Mouse (Mus musculus) midbrain, embryonic 14.5 days (tissue): ENCODE results near the gene Epas1. TPM values are rescaled to one million over a fixed set of nuclear protein-coding genes. Genes with fewer than 3 reads are reported as not detected.

Experiments used
- ATAC-seq: fragments of 200-750 bp; cut with Nextera tagmentation; 2 replicates; pipeline ENCODE4 v1.8.0; 2017; ENCODE audit warnings: moderate number of reproducible peaks, moderate library complexity; ENCODE audit not compliant: low FRiP score, low TSS enrichment
- DNase-seq: peaks from one replicate; pipeline ENCODE4 v3.0.0-alpha.2; 2015
- H3K27ac ChIP-seq: fragments of 300-500 bp; sonication (generic); replicated peaks from 2 replicates; pipeline ENCODE4 v1.5.1; 2014; ENCODE audit warnings: mild to moderate bottlenecking, low read depth, low read length, moderate library complexity
- H3K27me3 ChIP-seq: fragments of 300-500 bp; sonication (generic); 2 replicates; pipeline ENCODE4 v1.6.1; 2014; ENCODE audit warnings: low read length, control low read depth, mixed read lengths; ENCODE audit not compliant: control insufficient read depth, insufficient read depth
- H3K36me3 ChIP-seq: fragments of 300-500 bp; sonication (generic); 2 replicates; pipeline ENCODE4 v1.6.1; 2014; ENCODE audit warnings: low read length, control low read depth; ENCODE audit not compliant: control insufficient read depth, insufficient read depth
- H3K4me1 ChIP-seq: fragments of 300-500 bp; sonication (generic); 2 replicates; pipeline ENCODE4 v1.6.1; 2014; ENCODE audit warnings: mild to moderate bottlenecking, antibody characterized with exemption, low read length, control low read depth; ENCODE audit not compliant: control insufficient read depth, insufficient read depth
- H3K4me2 ChIP-seq: fragments of 300-500 bp; sonication (generic); 2 replicates; pipeline ENCODE4 v1.6.1; 2014; ENCODE audit warnings: mild to moderate bottlenecking, low read length, moderate library complexity
- H3K4me3 ChIP-seq: fragments of 300-500 bp; sonication (generic); replicated peaks from 2 replicates; pipeline ENCODE4 v1.5.1; 2014; ENCODE audit warnings: low read depth, low read length
- H3K9ac ChIP-seq: fragments of 300-500 bp; sonication (generic); replicated peaks from 2 replicates; pipeline ENCODE4 v1.6.1; 2014; ENCODE audit warnings: mild to moderate bottlenecking, low read length, moderate library complexity
- H3K9me3 ChIP-seq: fragments of 300-500 bp; sonication (generic); 2 replicates; pipeline ENCODE4 v1.6.1; 2016; ENCODE audit warnings: low read length, control low read depth, mixed read lengths; ENCODE audit not compliant: control insufficient read depth
- WGBS: fragments of 180-500 bp; shearing (Covaris S2); extraction: QIAGEN DNeasy Blood & Tissue Kit; methylation state at CpG from one replicate; pipeline ENCODE4 v1.1.7; 2014; 5-methylcytosine and 5-hydroxymethylcytosine counted together
- polyA plus RNA-seq: library from polyadenylated mRNA; unstranded; fragments of >200 nt; fragmentation: Nextera tagmentation; extraction: Ambion mirVana; gene quantifications from 2 replicates; pipeline ENCODE4 v1.2.1, GENCODE M21; 2014

The Epas1 gene
- polyA plus RNA-seq, 1 experiment from 2014 or later: 9.8 TPM

DNA sequence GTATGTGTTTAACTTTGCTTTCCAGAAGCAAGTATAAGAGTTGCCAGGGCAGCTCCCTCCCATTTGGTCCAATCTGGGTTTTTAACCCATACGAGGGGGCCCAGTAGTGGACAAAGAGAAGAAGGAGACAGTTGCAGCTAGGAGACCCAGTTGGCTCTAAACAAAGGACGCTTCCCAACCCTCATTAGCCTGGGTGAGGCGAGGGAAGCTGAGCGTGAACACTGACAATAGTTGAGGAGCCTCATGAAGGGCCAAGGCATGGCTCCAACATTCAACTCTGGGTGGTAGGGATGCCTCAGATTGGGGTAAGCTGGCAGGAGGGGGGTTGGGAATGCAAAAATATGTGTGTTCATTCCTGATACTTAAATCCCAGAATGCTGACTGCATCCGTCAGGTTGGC, 85.8 kb downstream of the Epas1 start:
- DNase-seq: no peak
- no peak for ATAC-seq
- Histone ChIP-seq H3K4me1 (no peaks in the 10 kb centered on the region), H3K9me3 (no peaks in the 10 kb centered on the region), H3K27ac (no peak overlapping the region), H3K9ac (no peak overlapping the region), H3K36me3 (no peaks in the 10 kb centered on the region), H3K4me2 (no peak overlapping the region), H3K27me3 (no peaks in the 10 kb centered on the region), H3K4me3 (no peak overlapping the region)
- WGBS: 63% methylated on average over 5 of the region's 5 CpGs

GRCm38 (mm10) chr17:86850700-86851337, 97.3 kb downstream of the Epas1 start:
- H3K4me1 ChIP-seq: no peaks in the 10 kb centered on the region
- ATAC-seq (no peak), DNase-seq (no peak)
- no peaks in the 10 kb centered on the region for H3K36me3 ChIP-seq
- 73% methylated on average over 9 of the region's 9 CpGs for WGBS
- H3K4me3 ChIP-seq: no peak overlapping the region
- no peak overlapping the region for H3K4me2 ChIP-seq
- H3K9me3 ChIP-seq: no peaks in the 10 kb centered on the region
- no peaks in the 10 kb centered on the region for H3K27me3 ChIP-seq
- H3K27ac ChIP-seq: no peak overlapping the region
- H3K9ac ChIP-seq: no peak overlapping the region

DNA sequence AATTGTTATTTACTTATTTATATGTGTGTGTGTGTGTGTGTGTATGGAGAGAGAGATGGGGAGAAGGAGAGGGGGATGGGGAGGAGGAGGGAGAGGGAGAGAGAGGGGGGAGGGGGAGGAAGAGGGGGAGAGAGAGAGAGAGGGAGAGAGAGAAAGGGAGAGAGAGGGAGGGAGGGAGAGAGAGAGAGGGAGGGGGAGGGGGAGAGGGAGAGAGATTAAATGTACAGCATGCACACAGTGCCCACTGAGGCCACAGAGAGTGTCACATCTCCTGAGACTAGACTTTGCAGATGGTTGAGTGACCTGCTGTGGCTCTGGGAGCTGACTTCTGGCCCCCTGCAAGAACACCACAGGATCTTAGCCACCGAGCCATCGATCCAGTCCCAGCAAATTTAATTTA, 98.3 kb downstream of the Epas1 start:
- Histone ChIP-seq H3K9ac (no peak overlapping the region), H3K4me3 (no peak overlapping the region), H3K27me3 (no peaks in the 10 kb centered on the region), H3K4me2 (no peak overlapping the region), H3K27ac (no peak overlapping the region), H3K4me1 (no peaks in the 10 kb centered on the region), H3K9me3 (no peaks in the 10 kb centered on the region), H3K36me3 (no peaks in the 10 kb centered on the region)
- 84% methylated on average over 2 of the region's 2 CpGs for WGBS
- no peak for ATAC-seq
- DNase-seq: no peak

- 73% methylated on average over 13 of the region's 13 CpGs for WGBS
- Histone ChIP-seq H3K9me3 (no peaks in the 10 kb centered on the region), H3K36me3 (no peaks in the 10 kb centered on the region), H3K27ac (no peak overlapping the region), H3K4me3 (no peak overlapping the region), H3K4me2 (no peak overlapping the region), H3K4me1 (no peaks in the 10 kb centered on the region), H3K27me3 (no peaks in the 10 kb centered on the region), H3K9ac (no peak overlapping the region)
- ATAC-seq (no peak), DNase-seq (no peak)
Measured at GRCm38 (mm10) chr17:86852591-86853031, 99.1 kb downstream of the Epas1 start.

- H3K4me3 ChIP-seq: no peak overlapping the region
- peaks cover 12% of the 10 kb centered on the region for H3K27me3 ChIP-seq
- no peak overlapping the region for H3K9ac ChIP-seq
- no peak overlapping the region for H3K27ac ChIP-seq
- H3K9me3 ChIP-seq: no peaks in the 10 kb centered on the region
- H3K4me2 ChIP-seq: no peak overlapping the region
- DNase-seq (peak; percentile 7), ATAC-seq (no peak)
- no peaks in the 10 kb centered on the region for H3K36me3 ChIP-seq
- H3K4me1 ChIP-seq: no peaks in the 10 kb centered on the region
- 74% methylated on average over 8 of the region's 8 CpGs for WGBS
Measured at GRCm38 (mm10) chr17:86870586-86870985, 117.1 kb downstream of the Epas1 start.

DNA sequence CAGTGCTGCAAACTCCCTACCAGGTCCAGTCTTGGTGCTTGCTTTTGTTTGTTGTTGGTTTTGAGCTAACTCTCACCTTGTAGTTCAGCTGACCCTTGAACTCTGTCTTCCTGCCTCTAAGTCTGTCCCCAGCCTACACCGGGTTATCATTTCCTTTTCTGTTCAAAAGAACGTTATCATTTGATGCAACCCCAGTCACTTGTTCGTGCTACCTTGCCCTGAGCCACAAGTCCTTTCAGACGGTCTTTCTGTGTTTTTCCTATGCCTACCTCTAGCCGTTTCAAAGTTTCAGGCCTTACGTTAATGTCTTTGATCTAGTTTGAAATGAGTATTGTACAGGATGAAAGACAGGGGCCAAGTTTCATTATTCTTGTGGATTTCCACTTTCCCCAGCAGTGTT, 119.1 kb downstream of the Epas1 start:
- Histone ChIP-seq H3K4me2 (no peak overlapping the region), H3K27ac (no peak overlapping the region), H3K4me3 (no peak overlapping the region), H3K4me1 (no peaks in the 10 kb centered on the region), H3K9me3 (no peaks in the 10 kb centered on the region), H3K27me3 (peaks cover 17% of the 10 kb centered on the region), H3K9ac (no peak overlapping the region), H3K36me3 (no peaks in the 10 kb centered on the region)
- WGBS: 82% methylated on average over 6 of the region's 6 CpGs
- DNase-seq: no peak
- ATAC-seq: no peak

GRCm38 (mm10) chr17:86876940-86877339, 123.4 kb downstream of the Epas1 start:
- H3K27me3 ChIP-seq: peaks cover 23% of the 10 kb centered on the region

GRCm38 (mm10) chr17:86877747-86878146, 124.2 kb downstream of the Epas1 start:
- DNase-seq (no peak), ATAC-seq (no peak)
- WGBS: 88% methylated on average over 2 of the region's 2 CpGs

More at GRCm38 (mm10) chr17:86876940-86877339, 123.4 kb downstream of the Epas1 start:
- Histone ChIP-seq H3K9me3 (no peaks in the 10 kb centered on the region), H3K9ac (no peak overlapping the region), H3K4me2 (no peak overlapping the region), H3K27ac (no peak overlapping the region), H3K4me1 (no peaks in the 10 kb centered on the region), H3K36me3 (no peaks in the 10 kb centered on the region), H3K4me3 (no peak overlapping the region)
- ATAC-seq (no peak), DNase-seq (no peak)
- WGBS: 92% methylated on average over 9 of the region's 9 CpGs

GRCm38 (mm10) chr17:86880056-86880455, 126.6 kb downstream of the Epas1 start:
- H3K36me3 ChIP-seq: no peaks in the 10 kb centered on the region
- no peaks in the 10 kb centered on the region for H3K4me1 ChIP-seq
- peak; percentile 24 for DNase-seq
- H3K4me3 ChIP-seq: no peak overlapping the region
- H3K4me2 ChIP-seq: no peak overlapping the region
- no peak overlapping the region for H3K27ac ChIP-seq
- H3K9me3 ChIP-seq: no peaks in the 10 kb centered on the region
- H3K27me3 ChIP-seq: peaks cover 33% of the 10 kb centered on the region
- no peak overlapping the region for H3K9ac ChIP-seq
- ATAC-seq: no peak
- WGBS: 46% methylated on average over 10 of the region's 10 CpGs

More at GRCm38 (mm10) chr17:86877747-86878146, 124.2 kb downstream of the Epas1 start:
- no peak overlapping the region for H3K9ac ChIP-seq
- H3K27me3 ChIP-seq: peaks cover 27% of the 10 kb centered on the region
- no peak overlapping the region for H3K4me2 ChIP-seq
- H3K36me3 ChIP-seq: no peaks in the 10 kb centered on the region
- H3K27ac ChIP-seq: no peak overlapping the region
- no peaks in the 10 kb centered on the region for H3K9me3 ChIP-seq
- H3K4me3 ChIP-seq: no peak overlapping the region
- H3K4me1 ChIP-seq: no peaks in the 10 kb centered on the region
